Mouse (Mus musculus) cerebellum, adult 2 months (tissue): ENCODE results near the gene Slc4a4. TPM values are rescaled to one million over a fixed set of nuclear protein-coding genes. Genes with fewer than 3 reads are reported as not detected.

Source experiments
- DNase-seq, 2 experiments: peaks; one replicate each; pipeline ENCODE4 v3.0.0; 2021
- H3K27ac ChIP-seq: fragments of 200-500 bp; 2 replicates; pipeline ENCODE4 v1.5.1; 2012; ENCODE audit warnings: low read length, control low read depth, inconsistent platforms; ENCODE audit not compliant: insufficient read depth
- H3K27me3 ChIP-seq: fragments of 200-500 bp; 2 replicates; pipeline ENCODE4 v1.6.1; 2012; ENCODE audit warnings: inconsistent platforms, mild to moderate bottlenecking, low read length, moderate library complexity; ENCODE audit not compliant: control insufficient read depth, insufficient read depth
- H3K4me1 ChIP-seq: fragments of 200-500 bp; 2 replicates; pipeline ENCODE4 v1.6.1; 2011; ENCODE audit warnings: low read length; ENCODE audit not compliant: control insufficient read depth, insufficient read depth
- H3K4me3 ChIP-seq: fragments of 200-500 bp; replicated peaks from 2 replicates; pipeline ENCODE3; 2011; ENCODE audit warnings: mild to moderate bottlenecking, low read depth, low read length, control low read depth; ENCODE audit not compliant: insufficient read depth
- CTCF ChIP-seq: fragments of 200-500 bp; IDR thresholded peaks from 2 replicates; pipeline ENCODE4 v1.5.1; 2011; ENCODE audit warnings: low read depth, mild to moderate bottlenecking, control low read depth, low read length, moderate library complexity, borderline replicate concordance; ENCODE audit not compliant: insufficient read depth
- POLR2A ChIP-seq: fragments of 200-500 bp; IDR thresholded peaks from 2 replicates; pipeline ENCODE4 v1.6.1; 2011; ENCODE audit warnings: low read length, control low read depth, borderline replicate concordance; ENCODE audit not compliant: insufficient read depth
- WGBS: fragments of 180-500 bp; shearing (Covaris S2); methylation state at CpG from one replicate; pipeline ENCODE4 v1.1.7; 2018; 5-methylcytosine and 5-hydroxymethylcytosine counted together
- polyA plus RNA-seq: library from polyadenylated mRNA; depleted of rRNA; stranded (reverse); fragments of >200 nt; gene quantifications from 2 replicates; pipeline ENCODE4 v1.2.3, GENCODE M21; 2012

The Slc4a4 gene
- polyA plus RNA-seq, 1 experiment: 118 TPM

DNA sequence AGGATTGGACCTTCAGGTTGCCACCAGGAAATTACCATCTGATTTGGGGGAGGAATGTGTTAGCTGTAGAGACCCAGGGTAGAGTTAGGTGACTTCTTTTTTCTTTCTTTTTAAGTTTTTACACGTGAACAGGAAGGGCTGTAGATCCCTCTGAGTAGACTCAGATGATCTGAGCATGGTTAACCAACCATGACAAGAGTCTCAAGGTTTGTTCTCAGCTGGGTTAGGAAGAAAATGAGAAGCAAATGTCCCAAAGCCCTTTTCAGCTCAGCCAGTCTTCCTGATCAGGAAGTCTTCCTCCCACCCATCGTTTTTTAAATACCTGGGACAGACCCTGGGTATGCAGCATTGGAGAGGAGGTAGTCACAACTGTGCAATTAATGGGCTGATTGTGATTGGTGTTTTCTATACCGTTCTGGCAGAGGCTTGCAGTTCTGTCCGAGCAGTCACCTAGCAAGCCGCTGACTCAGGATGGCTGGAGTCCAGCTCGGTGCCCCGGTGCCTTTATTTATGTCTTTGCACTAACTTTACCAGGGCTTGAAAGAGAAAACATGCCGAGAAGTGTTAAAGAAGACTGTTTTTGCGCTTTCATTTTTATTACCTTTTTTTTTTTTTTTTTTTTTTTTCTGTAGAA, 236.8 kb downstream of the Slc4a4 start:
- 26% methylated on average over 9 of the region's 9 CpGs for WGBS
- peak; percentile 35 to 54 for DNase-seq
- H3K4me1 ChIP-seq: peaks cover 6% of the 10 kb centered on the region; the same call in 1 of the 2 replicates
- no peak overlapping the region for H3K4me3 ChIP-seq
- no peak overlapping the region for H3K27ac ChIP-seq
- no peaks in the 10 kb centered on the region for H3K27me3 ChIP-seq
- TF ChIP-seq CTCF (no peak), POLR2A (no peak)

DNA sequence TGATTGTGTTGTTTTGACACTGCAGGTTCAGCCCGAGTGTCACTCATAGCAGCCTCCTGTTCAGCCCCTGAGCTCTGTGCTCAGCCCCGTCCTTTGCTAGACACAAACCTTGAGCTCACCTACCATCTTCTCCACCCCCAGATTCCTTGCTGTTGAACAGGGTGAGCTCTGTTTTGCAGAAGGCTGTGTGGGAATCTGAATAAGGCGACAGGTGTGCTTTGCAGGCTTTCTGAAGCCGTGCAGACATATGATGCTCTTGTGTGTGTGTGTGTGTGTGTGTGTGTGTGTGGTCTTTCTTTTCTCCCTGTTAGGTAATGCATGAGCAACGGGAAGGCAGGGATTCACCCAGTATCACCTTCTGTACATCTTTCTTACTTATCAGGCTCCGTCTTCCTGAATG, 241.6 kb downstream of the Slc4a4 start:
- Histone ChIP-seq H3K27ac (no peak overlapping the region), H3K4me3 (no peak overlapping the region), H3K27me3 (no peaks in the 10 kb centered on the region), H3K4me1 (no peaks in the 10 kb centered on the region; the same call in 1 of the 2 replicates)
- no peak for TF ChIP-seq CTCF
- no peak for TF ChIP-seq POLR2A
- 77% methylated on average over 6 of the region's 6 CpGs for WGBS
- DNase-seq: no peak

- Histone ChIP-seq H3K27ac (peak overlapping the region; percentile 84), H3K27me3 (no peaks in the 10 kb centered on the region), H3K4me1 (peaks cover 17% of the 10 kb centered on the region), H3K4me3 (no peak overlapping the region)
- 15% methylated on average over 11 of the region's 11 CpGs for WGBS
- peak; percentile 76 to 87 for DNase-seq
- TF ChIP-seq POLR2A: no peak
- TF ChIP-seq CTCF: no peak
Measured at GRCm38 (mm10) chr5:89135776-89136175, 249.2 kb downstream of the Slc4a4 start.

DNA sequence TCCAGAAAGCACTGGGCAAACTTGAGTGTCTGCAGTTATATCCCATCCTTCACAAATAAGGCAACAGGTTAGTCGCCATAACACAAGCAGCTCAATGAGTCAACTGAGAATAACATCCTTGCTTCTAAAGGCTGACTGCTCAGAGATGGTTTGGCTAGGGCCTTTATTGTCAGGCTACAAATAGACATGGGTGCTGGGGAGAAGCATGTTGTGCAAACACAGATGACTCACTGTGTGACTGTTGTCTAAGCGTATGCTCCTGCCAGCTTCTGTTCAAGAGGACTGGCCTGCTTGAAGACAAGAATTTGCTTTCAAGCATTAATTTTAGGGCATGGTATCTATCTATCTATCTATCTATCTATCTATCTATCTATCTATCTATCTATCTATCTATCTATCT, 253.5 kb downstream of the Slc4a4 start:
- WGBS: 44% methylated on average over 2 of the region's 2 CpGs
- Histone ChIP-seq H3K27ac (no peak overlapping the region), H3K4me1 (peaks cover 16% of the 10 kb centered on the region; the same call in 1 of the 2 replicates), H3K27me3 (no peaks in the 10 kb centered on the region), H3K4me3 (no peak overlapping the region)
- TF ChIP-seq POLR2A (no peak), CTCF (no peak)
- peak in 1 of 2 experiments; percentile 60 for DNase-seq

DNA sequence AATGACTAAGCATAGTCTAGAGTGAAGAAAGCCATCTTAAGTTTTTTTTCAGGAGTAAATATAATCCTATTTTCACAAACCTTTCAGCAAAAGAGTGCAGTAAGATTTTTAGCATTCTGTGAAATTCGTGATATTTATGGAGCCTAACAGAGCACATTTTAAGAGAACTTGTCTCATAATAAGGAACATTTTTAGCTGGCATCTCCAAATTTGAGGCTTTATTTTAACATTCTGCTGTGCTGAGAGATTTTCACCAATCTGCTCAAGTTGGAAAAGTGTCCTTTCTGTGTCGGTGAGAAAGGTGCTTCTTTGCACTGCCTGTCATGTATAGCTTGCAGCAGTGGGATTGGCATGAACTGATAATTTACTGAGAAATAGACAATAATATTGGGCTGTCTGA, 255.1 kb downstream of the Slc4a4 start:
- Histone ChIP-seq H3K27me3 (no peaks in the 10 kb centered on the region), H3K27ac (no peak overlapping the region), H3K4me1 (no peaks in the 10 kb centered on the region; the same call in 1 of the 2 replicates), H3K4me3 (no peak overlapping the region)
- no peak for DNase-seq
- TF ChIP-seq POLR2A (no peak), CTCF (no peak)
- 83% methylated on average over 2 of the region's 2 CpGs for whole genome bisulfite sequencing

GRCm38 (mm10) chr5:89146276-89146675, 259.7 kb downstream of the Slc4a4 start:
- Histone ChIP-seq H3K4me3 (no peak overlapping the region), H3K4me1 (peaks cover 3% of the 10 kb centered on the region; the same call in 1 of the 2 replicates), H3K27ac (no peak overlapping the region), H3K27me3 (no peaks in the 10 kb centered on the region)
- no peak for TF ChIP-seq CTCF
- no peak for TF ChIP-seq POLR2A
- 48% methylated on average over 2 of the region's 2 CpGs for WGBS
- no peak for DNase-seq

- 89% methylated on average over 13 of the region's 13 CpGs for WGBS
- TF ChIP-seq POLR2A (no peak), CTCF (no peak)
- no peaks in the 10 kb centered on the region for H3K27me3 ChIP-seq
Measured at GRCm38 (mm10) chr5:89147282-89147790, 260.7 kb downstream of the Slc4a4 start.

GRCm38 (mm10) chr5:89149436-89150040, 262.9 kb downstream of the Slc4a4 start:
- peak in 1 of 2 experiments; percentile 38 for DNase-seq
- Histone ChIP-seq H3K4me3 (no peak overlapping the region), H3K27me3 (no peaks in the 10 kb centered on the region), H3K27ac (no peak overlapping the region), H3K4me1 (peaks cover 3% of the 10 kb centered on the region; the same call in 1 of the 2 replicates)
- TF ChIP-seq POLR2A (no peak), CTCF (no peak)
- WGBS: 1% methylated on average over 2 of the region's 2 CpGs

More at GRCm38 (mm10) chr5:89147282-89147790, 260.7 kb downstream of the Slc4a4 start:
- no peak overlapping the region for H3K27ac ChIP-seq
- peaks cover 3% of the 10 kb centered on the region; the same call in 1 of the 2 replicates for H3K4me1 ChIP-seq
- no peak overlapping the region for H3K4me3 ChIP-seq
- no peak for DNase-seq
